Mouse (Mus musculus) embryonic facial prominence, embryonic 12.5 days (tissue): Measurements from ENCODE around the gene 5330417H12Rik. TPM values are rescaled to one million over a fixed set of nuclear protein-coding genes. Genes with fewer than 3 reads are reported as not detected.

ENCODE experiments used
- ATAC-seq: fragments of 200-750 bp; cut with Nextera tagmentation; 2 replicates; pipeline ENCODE4 v1.8.0; 2017; ENCODE audit not compliant: insufficient number of reproducible peaks, insufficient read depth, low FRiP score, low TSS enrichment
- H3K27ac ChIP-seq: fragments of 300-500 bp; sonication (generic); 2 replicates; pipeline ENCODE4 v1.5.1; 2016; ENCODE audit warnings: mild to moderate bottlenecking
- H3K27me3 ChIP-seq: fragments of 300-500 bp; sonication (generic); 2 replicates; pipeline ENCODE4 v1.6.1; 2016; ENCODE audit warnings: mild to moderate bottlenecking, moderate library complexity
- H3K36me3 ChIP-seq: fragments of 300-500 bp; sonication (generic); 2 replicates; pipeline ENCODE4 v1.6.1; 2016; ENCODE audit warnings: mild to moderate bottlenecking
- H3K4me1 ChIP-seq: fragments of 300-500 bp; sonication (generic); 2 replicates; pipeline ENCODE4 v1.6.1; 2016
- H3K4me2 ChIP-seq: fragments of 300-500 bp; sonication (generic); replicated peaks from 2 replicates; pipeline ENCODE4 v1.6.1; 2016; ENCODE audit warnings: mild to moderate bottlenecking, moderate library complexity
- H3K4me3 ChIP-seq: fragments of 300-500 bp; sonication (generic); 2 replicates; pipeline ENCODE4 v1.5.1; 2016; ENCODE audit warnings: mild to moderate bottlenecking
- H3K9ac ChIP-seq: fragments of 300-500 bp; sonication (generic); 2 replicates; pipeline ENCODE4 v1.6.1; 2016; ENCODE audit warnings: mild to moderate bottlenecking, moderate library complexity
- H3K9me3 ChIP-seq: fragments of 300-500 bp; sonication (generic); 2 replicates; pipeline ENCODE4 v1.6.1; 2016; ENCODE audit warnings: mild to moderate bottlenecking, moderate library complexity
- WGBS: fragments of 180-500 bp; shearing (Covaris S2); methylation state at CpG from one replicate; pipeline ENCODE4 v1.1.7; 2016; 5-methylcytosine and 5-hydroxymethylcytosine counted together
- polyA plus RNA-seq: library from polyadenylated mRNA; unstranded; fragments of >200 nt; fragmentation: Nextera tagmentation; extraction: Ambion mirVana; gene quantifications from 2 replicates; pipeline ENCODE4 v1.2.1, GENCODE M21; 2016

5330417H12Rik gene
- polyA plus RNA-seq, 1 experiment from 2014 or later: 0.23 TPM

DNA sequence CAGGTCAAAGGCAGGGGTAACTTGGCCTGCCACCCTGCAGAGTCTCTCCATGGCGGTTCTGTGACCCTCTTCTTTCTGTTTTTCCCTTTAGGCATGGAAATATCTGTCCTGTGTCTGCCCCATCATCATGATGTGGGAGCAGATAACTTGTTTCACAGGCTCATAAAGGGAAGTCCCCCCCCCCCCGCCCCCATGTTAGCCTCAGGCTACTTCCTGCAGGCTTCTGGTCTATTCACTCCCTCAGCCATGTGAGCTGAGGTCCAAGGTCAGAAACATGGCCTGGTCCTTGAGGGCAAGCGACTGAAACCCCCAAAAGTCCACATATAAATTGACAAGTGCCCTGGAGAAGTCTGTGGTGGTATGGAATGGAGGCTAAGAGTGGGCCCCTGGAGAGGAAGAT, 4.8 kb downstream of the 5330417H12Rik start:
- H3K9me3 ChIP-seq: no peaks in the 10 kb centered on the region
- H3K36me3 ChIP-seq: no peaks in the 10 kb centered on the region
- H3K27me3 ChIP-seq: no peaks in the 10 kb centered on the region
- H3K9ac ChIP-seq: no peak overlapping the region
- H3K4me3 ChIP-seq: no peak overlapping the region
- no peak overlapping the region for H3K27ac ChIP-seq
- 55% methylated on average over 3 of the region's 3 CpGs for WGBS
- no peak for ATAC-seq
- no peak overlapping the region for H3K4me2 ChIP-seq
- H3K4me1 ChIP-seq: peaks cover 12% of the 10 kb centered on the region

DNA sequence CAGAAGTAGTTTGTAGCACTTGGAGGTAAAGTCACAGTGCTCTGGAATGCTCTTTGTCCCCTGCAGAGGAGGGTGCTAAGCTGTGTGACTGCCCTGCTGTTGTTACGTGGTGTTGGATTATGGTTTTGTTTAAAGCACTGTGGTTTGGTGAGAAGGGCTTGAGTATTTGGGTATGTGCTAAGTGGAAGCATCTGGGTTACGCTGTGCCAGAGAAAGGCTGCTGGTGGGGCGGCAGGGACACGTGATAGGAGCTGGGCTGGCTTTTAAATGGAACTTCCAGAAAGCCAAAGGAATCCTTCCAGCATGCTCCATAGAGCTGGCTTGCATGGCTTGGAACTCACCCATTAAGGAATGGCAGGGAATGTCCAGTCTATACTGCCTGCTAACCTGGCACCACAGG, 5.7 kb downstream of the 5330417H12Rik start:
- no peaks in the 10 kb centered on the region for H3K9me3 ChIP-seq
- H3K9ac ChIP-seq: no peak overlapping the region
- H3K36me3 ChIP-seq: no peaks in the 10 kb centered on the region
- peak; percentile 72 for ATAC-seq
- H3K4me2 ChIP-seq: no peak overlapping the region
- 22% methylated on average over 4 of the region's 4 CpGs for WGBS
- H3K27ac ChIP-seq: no peak overlapping the region
- no peaks in the 10 kb centered on the region for H3K27me3 ChIP-seq
- H3K4me3 ChIP-seq: no peak overlapping the region
- H3K4me1 ChIP-seq: peaks cover 12% of the 10 kb centered on the region

- Histone ChIP-seq H3K9me3 (no peaks in the 10 kb centered on the region), H3K27me3 (no peaks in the 10 kb centered on the region), H3K36me3 (no peaks in the 10 kb centered on the region), H3K4me1 (peaks cover 12% of the 10 kb centered on the region), H3K4me2 (no peak overlapping the region), H3K4me3 (no peak overlapping the region), H3K27ac (no peak overlapping the region), H3K9ac (no peak overlapping the region)
- WGBS: 31% methylated on average over 10 of the region's 11 CpGs
- ATAC-seq: 0 out of 2 replicates have a peak, but pooled peaks have one; percentile 38
These were observed 6.7 kb downstream of the 5330417H12Rik start for GRCm38 (mm10) chr7:107618028-107618992.

DNA sequence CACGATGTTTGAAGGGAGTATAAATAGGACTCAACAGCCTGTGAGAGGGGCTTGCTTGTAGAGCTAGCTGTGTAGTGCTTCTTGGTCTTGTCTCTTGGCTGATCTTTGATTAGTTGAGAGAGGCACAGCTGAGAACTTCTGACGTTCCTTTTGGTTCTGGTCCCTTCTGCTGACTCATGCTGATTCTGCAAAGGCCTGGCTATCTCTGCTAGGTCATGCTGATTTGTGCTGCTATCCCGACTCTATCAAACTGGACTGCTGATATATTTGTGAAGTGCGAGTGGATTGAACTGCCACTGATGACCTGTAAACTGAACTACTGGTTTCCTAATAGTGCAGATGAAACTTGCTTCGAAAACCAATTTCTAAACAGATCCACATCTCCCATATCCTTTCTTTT, 14.1 kb downstream of the 5330417H12Rik start:
- Histone ChIP-seq H3K4me2 (no peak overlapping the region), H3K4me1 (no peaks in the 10 kb centered on the region), H3K9ac (no peak overlapping the region), H3K27me3 (no peaks in the 10 kb centered on the region), H3K27ac (no peak overlapping the region), H3K4me3 (no peak overlapping the region), H3K36me3 (no peaks in the 10 kb centered on the region), H3K9me3 (no peaks in the 10 kb centered on the region)
- ATAC-seq: no peak
- 89% methylated on average over 5 of the region's 5 CpGs for WGBS

DNA sequence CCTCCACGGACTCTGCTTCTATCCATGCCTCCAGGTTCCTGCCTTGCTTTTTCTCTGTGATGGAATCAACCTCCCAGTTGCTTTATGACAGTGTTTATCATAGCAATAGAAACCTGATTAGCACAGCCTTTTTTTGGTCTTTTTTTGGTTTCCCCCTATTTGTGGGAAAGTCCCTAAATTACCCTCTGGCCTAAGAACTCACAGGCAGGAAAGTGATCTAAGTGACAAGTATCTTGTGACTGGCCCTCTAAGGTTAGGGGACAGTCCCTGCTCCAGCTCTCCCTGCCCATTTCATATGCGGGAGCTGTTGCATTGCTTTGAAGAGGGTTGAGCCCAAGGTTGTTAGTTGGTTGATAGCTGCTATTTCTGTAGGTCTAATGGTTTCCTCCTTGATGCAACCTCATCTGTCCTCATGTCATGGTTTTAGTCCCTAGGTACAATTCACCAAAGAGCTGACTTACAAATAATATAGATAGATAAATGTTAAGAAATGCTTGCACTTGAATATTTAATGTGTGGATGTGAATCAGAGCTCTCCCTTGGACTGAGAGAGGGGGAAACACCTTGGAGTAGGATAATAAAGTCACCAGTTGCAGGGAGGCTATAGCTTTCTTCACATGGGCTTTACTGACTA, 15.2 kb downstream of the 5330417H12Rik start:
- H3K9me3 ChIP-seq: no peaks in the 10 kb centered on the region
- no peaks in the 10 kb centered on the region for H3K36me3 ChIP-seq
- H3K27me3 ChIP-seq: no peaks in the 10 kb centered on the region
- H3K4me2 ChIP-seq: no peak overlapping the region
- ATAC-seq: no peak
- H3K4me3 ChIP-seq: no peak overlapping the region
- WGBS: 85% methylated on average over 2 of the region's 2 CpGs
- no peaks in the 10 kb centered on the region for H3K4me1 ChIP-seq
- no peak overlapping the region for H3K9ac ChIP-seq
- H3K27ac ChIP-seq: no peak overlapping the region

GRCm38 (mm10) chr7:107607766-107608165, 17.2 kb downstream of the 5330417H12Rik start:
- H3K36me3 ChIP-seq: no peaks in the 10 kb centered on the region
- 91% methylated on average over 1 of the region's 1 CpGs for WGBS

GRCm38 (mm10) chr7:107602913-107603312, 22.0 kb downstream of the 5330417H12Rik start:
- no peak overlapping the region for H3K4me3 ChIP-seq
- no peaks in the 10 kb centered on the region for H3K9me3 ChIP-seq
- 61% methylated on average over 6 of the region's 6 CpGs for WGBS
- no peaks in the 10 kb centered on the region for H3K36me3 ChIP-seq
- no peak overlapping the region for H3K27ac ChIP-seq
- no peak for ATAC-seq
- H3K27me3 ChIP-seq: no peaks in the 10 kb centered on the region
- H3K9ac ChIP-seq: no peak overlapping the region
- H3K4me2 ChIP-seq: no peak overlapping the region
- H3K4me1 ChIP-seq: no peaks in the 10 kb centered on the region

More at GRCm38 (mm10) chr7:107607766-107608165, 17.2 kb downstream of the 5330417H12Rik start:
- Histone ChIP-seq H3K27ac (no peak overlapping the region), H3K4me3 (no peak overlapping the region), H3K9me3 (no peaks in the 10 kb centered on the region), H3K4me1 (no peaks in the 10 kb centered on the region), H3K9ac (no peak overlapping the region), H3K4me2 (no peak overlapping the region), H3K27me3 (no peaks in the 10 kb centered on the region)
- no peak for ATAC-seq

DNA sequence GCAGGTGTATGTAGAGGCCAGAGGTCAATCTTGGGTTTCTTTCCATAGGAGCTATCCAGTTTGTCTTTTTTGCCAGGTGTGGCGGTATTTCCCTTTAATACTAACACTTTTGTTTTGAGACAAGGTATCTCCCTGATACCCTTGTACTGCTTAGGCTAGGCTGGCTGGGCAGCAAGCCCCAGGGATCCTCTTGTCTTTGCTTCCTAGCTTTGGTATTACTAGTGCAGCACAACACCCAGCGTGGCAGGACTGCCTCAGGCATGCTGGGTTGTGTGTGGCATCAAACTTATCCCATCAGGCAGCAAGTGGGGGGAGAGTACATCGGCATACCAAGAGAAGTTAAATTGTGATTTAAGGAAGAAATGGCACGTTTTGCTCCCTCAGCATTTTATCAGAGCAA, 22.5 kb downstream of the 5330417H12Rik start:
- Histone ChIP-seq H3K9ac (no peak overlapping the region), H3K4me2 (no peak overlapping the region), H3K36me3 (no peaks in the 10 kb centered on the region), H3K27me3 (no peaks in the 10 kb centered on the region), H3K4me3 (no peak overlapping the region), H3K27ac (no peak overlapping the region), H3K4me1 (no peaks in the 10 kb centered on the region), H3K9me3 (no peaks in the 10 kb centered on the region)
- WGBS: 78% methylated on average over 4 of the region's 4 CpGs
- ATAC-seq: no peak

GRCm38 (mm10) chr7:107600651-107601050, 24.3 kb downstream of the 5330417H12Rik start:
- no peak overlapping the region for H3K4me2 ChIP-seq
- H3K4me1 ChIP-seq: no peaks in the 10 kb centered on the region
- H3K27me3 ChIP-seq: no peaks in the 10 kb centered on the region
- no peak for ATAC-seq
- no peaks in the 10 kb centered on the region for H3K9me3 ChIP-seq
- H3K36me3 ChIP-seq: no peaks in the 10 kb centered on the region
- 75% methylated on average over 5 of the region's 5 CpGs for WGBS
- H3K9ac ChIP-seq: no peak overlapping the region
- no peak overlapping the region for H3K4me3 ChIP-seq
- no peak overlapping the region for H3K27ac ChIP-seq

DNA sequence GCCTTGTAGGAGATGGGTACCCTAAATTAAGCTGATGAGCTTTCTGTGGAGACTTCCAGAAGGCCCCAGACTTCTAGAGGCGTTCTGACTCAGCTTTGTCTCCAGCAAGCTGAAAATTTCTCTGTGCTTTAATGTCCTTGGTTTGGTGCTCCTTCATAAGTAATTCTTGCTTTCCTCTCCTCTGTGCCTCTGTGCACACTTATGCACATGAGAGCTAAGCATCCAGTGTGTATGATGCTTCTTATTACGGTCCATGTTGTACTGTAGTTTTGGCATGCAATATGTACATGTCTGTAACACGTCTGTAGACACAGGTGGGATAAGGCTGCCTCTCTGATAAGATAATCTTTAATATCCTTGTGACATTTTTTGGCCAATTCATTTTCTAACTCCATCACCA, 27.0 kb downstream of the 5330417H12Rik start:
- Histone ChIP-seq H3K27me3 (no peaks in the 10 kb centered on the region), H3K4me1 (peaks cover 4% of the 10 kb centered on the region; the same call in 1 of the 2 replicates), H3K4me3 (no peak overlapping the region), H3K27ac (no peak overlapping the region), H3K36me3 (no peaks in the 10 kb centered on the region), H3K4me2 (no peak overlapping the region), H3K9me3 (no peaks in the 10 kb centered on the region), H3K9ac (no peak overlapping the region)
- ATAC-seq: no peak
- WGBS: 79% methylated on average over 3 of the region's 3 CpGs

- H3K4me3 ChIP-seq: no peak overlapping the region
- no peak overlapping the region for H3K27ac ChIP-seq
- no peaks in the 10 kb centered on the region for H3K27me3 ChIP-seq
- no peak for ATAC-seq
- 0 out of 2 replicates have a peak, but pooled peaks cover 6% of the 10 kb centered on the region for H3K36me3 ChIP-seq
- H3K9ac ChIP-seq: no peak overlapping the region
- no peaks in the 10 kb centered on the region for H3K9me3 ChIP-seq
- no peak overlapping the region for H3K4me2 ChIP-seq
- peaks cover 4% of the 10 kb centered on the region; the same call in 1 of the 2 replicates for H3K4me1 ChIP-seq
These were observed 28.2 kb downstream of the 5330417H12Rik start for GRCm38 (mm10) chr7:107596753-107597152.

DNA sequence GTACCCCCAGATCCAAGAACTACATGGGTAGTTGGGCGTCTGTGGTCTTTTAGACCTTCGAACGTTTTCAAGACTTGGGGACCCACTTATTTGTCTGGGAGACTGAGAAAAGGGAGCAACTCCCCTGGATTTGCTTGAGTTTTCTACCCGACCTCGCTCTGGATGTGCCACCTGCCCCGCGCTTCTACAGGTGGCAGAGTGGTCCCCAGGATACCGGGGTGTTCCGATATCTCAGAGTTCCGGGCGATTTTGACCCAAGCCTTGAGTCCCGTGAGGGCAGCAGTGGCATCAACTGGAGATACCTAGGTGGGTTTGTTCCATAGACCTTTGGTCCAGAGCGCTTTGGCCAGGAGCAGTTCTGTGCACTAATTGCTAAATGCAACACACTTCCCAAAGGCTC, 29.5 kb downstream of the 5330417H12Rik start:
- Histone ChIP-seq H3K27ac (no peak overlapping the region), H3K4me1 (peaks cover 4% of the 10 kb centered on the region; the same call in 1 of the 2 replicates), H3K27me3 (no peaks in the 10 kb centered on the region), H3K4me3 (peak overlapping the region; percentile 54), H3K36me3 (peaks cover 13% of the 10 kb centered on the region; the same call in 1 of the 2 replicates), H3K9me3 (no peaks in the 10 kb centered on the region), H3K9ac (peak overlapping the region; percentile 53), H3K4me2 (peak overlapping the region; percentile 95)
- ATAC-seq: no peak
- WGBS: 18% methylated on average over 13 of the region's 13 CpGs
